Mouse (Mus musculus): ENCODE measurements around the gene Havcr2. TPM values are rescaled to one million over a fixed set of nuclear protein-coding genes. Genes with fewer than 3 reads are reported as not detected.

The Havcr2 gene
- total and polyA plus RNA-seq, 3 experiments, result 1.3 to 2.1 TPM; not detected in 1

GRCm38 (mm10) chr11:46441774-46442173 is 13.0 kb upstream of the Havcr2 start:
- DNase-seq (ENCODE audit: low read depth, low spot score), result peak; percentile 94
- no peaks in the 10 kb centered on the region for H3K9me3 ChIP-seq (replicated peaks; ENCODE audit: insufficient read depth, low read length)
- peaks cover 37 to 59% of the 10 kb centered on the region in 2 experiments for H3K4me1 ChIP-seq (ENCODE audit: control insufficient read depth in 1 of 2, insufficient read depth in 2 of 2, low read length in 2 of 2)
- peaks cover 35% of the 10 kb centered on the region for H3K79me2 ChIP-seq (ENCODE audit: control insufficient read depth, insufficient read depth, low read length, poor library complexity)
- no peak overlapping the region for H3K4me3 ChIP-seq (ENCODE audit: control insufficient read depth in 1 of 2, insufficient read depth in 1 of 2, low read depth in 2 of 2, low read length in 2 of 2)
- no peak overlapping the region for H3K9ac ChIP-seq (ENCODE audit: control insufficient read depth, low read depth, low read length, poor library complexity, severe bottlenecking)
- peak; percentile 87 for TF ChIP-seq SIN3A (IDR thresholded peaks at IDR 0.05; ENCODE audit: low read length)
- TF ChIP-seq MXI1 (IDR thresholded peaks at IDR 0.05; ENCODE audit: low read depth, low read length), result peak; percentile 68
- TF ChIP-seq EP300 (IDR thresholded peaks at IDR 0.05; ENCODE audit: low read depth in 1 of 2, low read length in 2 of 2), result peak; percentile 98 to 99
- peak; percentile 98 for TF ChIP-seq TCF12 (IDR thresholded peaks at IDR 0.05; ENCODE audit: low read depth, low read length)
- no peak for TF ChIP-seq MAFK (IDR thresholded peaks at IDR 0.05; ENCODE audit: borderline replicate concordance, low read depth, low read length)
- peak; percentile 92 for TF ChIP-seq ETS1 (IDR thresholded peaks at IDR 0.05; ENCODE audit: low read depth, low read length)
- TF ChIP-seq HCFC1 (IDR thresholded peaks at IDR 0.05; ENCODE audit: low read depth, low read length), result 0 out of 2 replicates have a peak, but pooled peaks have one; percentile 13
- TF ChIP-seq TBP (IDR thresholded peaks at IDR 0.05; ENCODE audit: low read depth, low read length), result peak; percentile 53; the same call in 1 of the 2 replicates
- no peak for TF ChIP-seq E2F4 (IDR thresholded peaks at IDR 0.05; ENCODE audit: borderline replicate concordance, low read depth, low read length)
- TF ChIP-seq MYC (IDR thresholded peaks at IDR 0.05; ENCODE audit: low read depth, low read length), result peak; percentile 77; the same call in 1 of the 2 replicates
- TF ChIP-seq ZMIZ1 (IDR thresholded peaks at IDR 0.05; ENCODE audit: low read depth, low read length), result peak; percentile 62; the same call in 1 of the 2 replicates
- peak; percentile 98 for TF ChIP-seq TAL1 (IDR thresholded peaks at IDR 0.05; ENCODE audit: low read length)
- no peak for TF ChIP-seq USF2 (IDR thresholded peaks at IDR 0.05; ENCODE audit: borderline replicate concordance in 1 of 2, insufficient read depth in 1 of 2, low read depth in 1 of 2, low read length in 2 of 2)
- TF ChIP-seq GATA1 (IDR thresholded peaks at IDR 0.05; ENCODE audit: low read depth, low read length), result peak; percentile 99
- no peak for TF ChIP-seq POLR2AphosphoS5 (IDR thresholded peaks at IDR 0.05; ENCODE audit: borderline replicate concordance, low read depth, low read length)
- TF ChIP-seq MYB (IDR thresholded peaks at IDR 0.05; ENCODE audit: low read depth, low read length), result peak; percentile 9; the same call in 1 of the 2 replicates
- TF ChIP-seq MAZ (IDR thresholded peaks at IDR 0.05; ENCODE audit: low read depth, low read length), result no peak
- peak in 1 of 2 experiments; percentile 31; a peak in 1 of 4 replicates for TF ChIP-seq POLR2A (IDR thresholded peaks at IDR 0.05; ENCODE audit: control insufficient read depth in 1 of 2, insufficient read depth in 1 of 2, low read depth in 1 of 2, low read length in 2 of 2, poor library complexity in 1 of 2)
- TF ChIP-seq RCOR1 (IDR thresholded peaks at IDR 0.05; ENCODE audit: low read depth, low read length), result peak; percentile 97
- no peak for TF ChIP-seq KAT2A (conservative IDR thresholded peaks at IDR 0.05; ENCODE audit: low read depth, low read length)
- peak; percentile 91; the same call in 1 of the 2 replicates for TF ChIP-seq POLR2AphosphoS2 (IDR thresholded peaks at IDR 0.05; ENCODE audit: low read length)
- TF ChIP-seq JUND (IDR thresholded peaks at IDR 0.05; ENCODE audit: low read depth, low read length), result 0 out of 2 replicates have a peak, but pooled peaks have one; percentile 21
- no peak overlapping the region; the same call in 1 of the 2 replicates for H3K27ac ChIP-seq (ENCODE audit: control insufficient read depth, low read depth, low read length)
- no peaks in the 10 kb centered on the region for H3K27me3 ChIP-seq (ENCODE audit: control insufficient read depth in 1 of 2, insufficient read depth in 2 of 2, low read length in 2 of 2)
- H3K36me3 ChIP-seq (ENCODE audit: control insufficient read depth in 1 of 2, insufficient read depth in 2 of 2, low read length in 2 of 2), result peaks cover 16 to 63% of the 10 kb centered on the region in 2 experiments
